Mouse (Mus musculus) stomach, postnatal 0 days (tissue): ENCODE measurements around the gene Dapk3.
A peak's percentile ranks its signal among the peaks of the same experiment; 100 is the strongest.

Source experiments
- CTCF ChIP-seq: IDR thresholded peaks from 2 replicates; pipeline ENCODE4 v1.5.1; 2016; ENCODE audit warnings: antibody characterized with exemption, low read depth, mild to moderate bottlenecking, moderate library complexity
- EP300 ChIP-seq: optimal IDR thresholded peaks from 2 replicates; pipeline ENCODE3; 2016; ENCODE audit warnings: antibody characterized with exemption

GRCm38 (mm10) chr10:81210154-81210553 lies 27.3 kb downstream of the Dapk3 start:
- TF ChIP-seq CTCF (peak; percentile 48), EP300 (no peak)
